Mouse (Mus musculus) C2C12 (cell line): Measurements from ENCODE around the gene Stab1.

Source experiments
- CEBPB ChIP-seq: IDR thresholded peaks from one replicate; pipeline ENCODE4 v1.6.1; 2011; ENCODE audit warnings: low read depth, mild to moderate bottlenecking, control low read depth, moderate library complexity
- CTCF ChIP-seq: IDR thresholded peaks from one replicate; pipeline ENCODE4 v1.5.1; 2011; ENCODE audit not compliant: control insufficient read depth, insufficient read depth, insufficient read length
- MAX ChIP-seq: IDR thresholded peaks from one replicate; pipeline ENCODE4 v1.6.1; 2011; ENCODE audit warnings: mild to moderate bottlenecking, control low read depth
- MYOD1 ChIP-seq: IDR thresholded peaks from one replicate; pipeline ENCODE4 v1.6.1; 2011; ENCODE audit warnings: low read depth; ENCODE audit not compliant: control insufficient read depth, insufficient read length
- MYOG ChIP-seq: IDR thresholded peaks from one replicate; pipeline ENCODE4 v1.6.1; 2011; ENCODE audit not compliant: control insufficient read depth, insufficient read length; ENCODE audit errors: extremely low read depth

GRCm38 (mm10) chr14:31173537-31173936 lies 5.1 kb upstream of the Stab1 start:
- TF ChIP-seq CTCF (no peak), MYOG (no peak), CEBPB (no peak), MAX (no peak), MYOD1 (no peak)
